Mouse (Mus musculus) stomach, postnatal 0 days (tissue): ENCODE data around the gene B230219D22Rik.

Experiments
- CTCF ChIP-seq: IDR thresholded peaks from 2 replicates; pipeline ENCODE4 v1.5.1; 2016; ENCODE audit warnings: antibody characterized with exemption, low read depth, mild to moderate bottlenecking, moderate library complexity
- EP300 ChIP-seq: optimal IDR thresholded peaks from 2 replicates; pipeline ENCODE3; 2016; ENCODE audit warnings: antibody characterized with exemption

- TF ChIP-seq CTCF (no peak), EP300 (no peak)
Observed at GRCm38 (mm10) chr13:55693243-55693721, 358 bp downstream of the B230219D22Rik start.
